Mouse (Mus musculus) C3H10T1/2 (cell line): ENCODE measurements around the gene G0s2. TPM values are rescaled to one million over a fixed set of nuclear protein-coding genes. Genes with fewer than 3 reads are reported as not detected.

Experiments
- polyA plus RNA-seq, 2 experiments: library from polyadenylated mRNA; unstranded; fragments of >200 nt; fragmentation: generic; extraction: Trizol; gene quantifications; one replicate each; pipeline ENCODE4 v1.2.1; 2012; ENCODE audit warnings: missing spikeins in 2 of 2

Gene G0s2
- 1 to 10 TPM in 1 of 2 experiments, not detected in 1; 2.2 TPM for polyA plus RNA-seq

GRCm38 (mm10) chr1:193272916-193273601 lies at the start of gene G0s2:
Gene G0s2, minus strand, starts transcription at chr1:193273217.

DNA sequence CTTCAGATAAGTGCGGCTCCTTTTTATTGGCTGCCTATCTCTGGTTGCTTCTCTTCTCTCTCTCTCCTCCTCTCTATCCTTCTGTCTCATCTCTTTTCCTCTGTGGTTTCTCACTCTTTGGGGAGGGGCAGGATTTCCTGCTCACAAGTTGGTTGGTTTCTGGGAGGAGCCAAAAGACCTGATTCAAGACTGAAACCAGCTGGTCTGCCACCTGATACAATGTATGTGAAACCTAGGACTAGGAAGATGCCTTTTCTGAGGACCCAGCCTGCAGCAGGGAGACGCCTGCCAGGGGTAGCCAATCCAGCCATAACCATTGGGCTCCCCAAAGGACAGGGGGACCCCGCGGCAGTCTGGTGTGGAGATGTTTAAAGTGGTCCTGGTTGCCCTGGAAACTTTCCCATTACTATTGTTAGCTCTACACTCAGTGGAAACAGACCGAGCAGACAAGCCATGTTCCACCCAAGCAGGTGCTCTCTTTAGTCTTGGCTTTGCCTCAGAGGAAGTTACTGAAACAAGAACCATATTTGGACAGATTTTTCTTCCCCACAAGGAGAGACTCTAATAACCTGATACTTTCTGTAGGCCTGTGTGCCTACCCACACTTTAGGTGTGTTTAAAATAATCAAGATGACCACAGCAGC lies 8.9 kb downstream of the G0s2 start, which contains the start of gene Hsd11b1:
TSS of gene Hsd11b1 (minus strand) at position 121 of the 644 bp plus-strand sequence.

Other genes with a start within 250 kb of the G0s2 start
- gene Syt14, start 237.4 kb downstream of the G0s2 start, polyA plus RNA-seq: not detected
- gene Diexf, start 142.9 kb downstream of the G0s2 start, polyA plus RNA-seq: 1 to 10 TPM; 3.4 to 7.7 TPM
- under 1 TPM in 1 of 2 experiments, not detected in 1; 0.04 TPM for gene Irf6, start 120.1 kb downstream of the G0s2 start, polyA plus RNA-seq
- 1 to 10 TPM in 1 of 2 experiments, under 1 TPM in 1; 0.42 to 3.0 TPM for gene A130010J15Rik, start 105.2 kb downstream of the G0s2 start, polyA plus RNA-seq
- under 1 TPM in 1 of 2 experiments, not detected in 1; 0.35 TPM for gene Traf3ip3, start 71.5 kb downstream of the G0s2 start, polyA plus RNA-seq
- under 1 TPM; 0.14 to 0.54 TPM for gene Lamb3, start 65.5 kb downstream of the G0s2 start, polyA plus RNA-seq
- under 1 TPM in 1 of 2 experiments, not detected in 1; 0.96 TPM for gene Hsd11b1, start 9.1 kb downstream of the G0s2 start, polyA plus RNA-seq
- gene Camk1g, start 97.1 kb upstream of the G0s2 start, polyA plus RNA-seq: 1 to 10 TPM in 1 of 2 experiments, under 1 TPM in 1; 0.01 to 3.6 TPM